Mouse (Mus musculus) heart, embryonic 12.5 days (tissue): ENCODE results near the gene Cacna1c. TPM values are rescaled to one million over a fixed set of nuclear protein-coding genes. Genes with fewer than 3 reads are reported as not detected.

Source experiments
- ATAC-seq: fragments of 200-750 bp; cut with Nextera tagmentation; 2 replicates; pipeline ENCODE4 v1.8.0; 2017; ENCODE audit warnings: moderate TSS enrichment, moderate library complexity; ENCODE audit not compliant: insufficient number of reproducible peaks, low FRiP score
- H3K27ac ChIP-seq: fragments of 300-500 bp; sonication (generic); 2 replicates; pipeline ENCODE4 v1.5.1; 2016; ENCODE audit warnings: mild to moderate bottlenecking, moderate library complexity; ENCODE audit not compliant: poor library complexity, severe bottlenecking
- H3K27me3 ChIP-seq: fragments of 300-500 bp; sonication (generic); replicated peaks from 2 replicates; pipeline ENCODE4 v1.6.1; 2016; ENCODE audit warnings: mild to moderate bottlenecking, moderate library complexity
- H3K36me3 ChIP-seq: fragments of 300-500 bp; sonication (generic); 2 replicates; pipeline ENCODE4 v1.6.1; 2016; ENCODE audit warnings: mild to moderate bottlenecking, moderate library complexity
- H3K4me1 ChIP-seq: fragments of 300-500 bp; sonication (generic); replicated peaks from 2 replicates; pipeline ENCODE4 v1.6.1; 2016; ENCODE audit warnings: mild to moderate bottlenecking
- H3K4me2 ChIP-seq: fragments of 300-500 bp; sonication (generic); 2 replicates; pipeline ENCODE4 v1.6.1; 2016; ENCODE audit warnings: mild to moderate bottlenecking, moderate library complexity
- H3K4me3 ChIP-seq: fragments of 300-500 bp; sonication (generic); 2 replicates; pipeline ENCODE4 v1.5.1; 2016; ENCODE audit warnings: mild to moderate bottlenecking
- H3K9ac ChIP-seq: fragments of 300-500 bp; sonication (generic); 2 replicates; pipeline ENCODE4 v1.6.1; 2016; ENCODE audit warnings: mild to moderate bottlenecking, moderate library complexity
- H3K9me3 ChIP-seq: fragments of 300-500 bp; sonication (generic); replicated peaks from 2 replicates; pipeline ENCODE4 v1.6.1; 2016; ENCODE audit warnings: mild to moderate bottlenecking, moderate library complexity
- WGBS: fragments of 180-500 bp; shearing (Covaris S2); methylation state at CpG from one replicate; pipeline ENCODE4 v1.1.7; 2016; 5-methylcytosine and 5-hydroxymethylcytosine counted together
- polyA plus RNA-seq: library from polyadenylated mRNA; unstranded; fragments of >200 nt; fragmentation: Nextera tagmentation; extraction: Ambion mirVana; gene quantifications from 2 replicates; pipeline ENCODE4 v1.2.1, GENCODE M21; 2016

The Cacna1c gene
- polyA plus RNA-seq, 1 experiment from 2014 or later, result 58.1 TPM

GRCm38 (mm10) chr6:118958529-118958928 is 237.7 kb downstream of the Cacna1c start:
- WGBS, result 91% methylated on average over 9 of the region's 9 CpGs
- H3K9ac ChIP-seq, result no peak overlapping the region
- no peak overlapping the region for H3K4me2 ChIP-seq
- H3K9me3 ChIP-seq, result no peaks in the 10 kb centered on the region
- ATAC-seq, result no peak
- no peaks in the 10 kb centered on the region for H3K36me3 ChIP-seq
- no peak overlapping the region for H3K4me3 ChIP-seq
- no peak overlapping the region for H3K27ac ChIP-seq
- peaks cover 66% of the 10 kb centered on the region for H3K4me1 ChIP-seq
- H3K27me3 ChIP-seq, result no peaks in the 10 kb centered on the region

- Histone ChIP-seq H3K4me3 (no peak overlapping the region), H3K4me2 (no peak overlapping the region), H3K36me3 (no peaks in the 10 kb centered on the region), H3K9me3 (no peaks in the 10 kb centered on the region), H3K27me3 (no peaks in the 10 kb centered on the region), H3K4me1 (peaks cover 65% of the 10 kb centered on the region), H3K9ac (no peak overlapping the region), H3K27ac (no peak overlapping the region)
- WGBS, result 81% methylated on average over 4 of the region's 4 CpGs
- ATAC-seq, result no peak
These were observed 240.0 kb downstream of the Cacna1c start for GRCm38 (mm10) chr6:118956234-118956633.

- H3K27me3 ChIP-seq, result no peaks in the 10 kb centered on the region
- H3K27ac ChIP-seq, result no peak overlapping the region
- no peak for ATAC-seq
- H3K9ac ChIP-seq, result no peak overlapping the region
- no peak overlapping the region for H3K4me2 ChIP-seq
- H3K9me3 ChIP-seq, result no peaks in the 10 kb centered on the region
- H3K36me3 ChIP-seq, result no peaks in the 10 kb centered on the region
- no peak overlapping the region for H3K4me3 ChIP-seq
- H3K4me1 ChIP-seq, result peaks cover 68% of the 10 kb centered on the region
These were observed 240.4 kb downstream of the Cacna1c start for GRCm38 (mm10) chr6:118955777-118956176.

GRCm38 (mm10) chr6:118954988-118955554 is 241.1 kb downstream of the Cacna1c start:
- no peak overlapping the region for H3K9ac ChIP-seq
- ATAC-seq, result no peak
- H3K36me3 ChIP-seq, result no peaks in the 10 kb centered on the region
- no peak overlapping the region for H3K4me3 ChIP-seq
- H3K4me2 ChIP-seq, result no peak overlapping the region
- no peak overlapping the region for H3K27ac ChIP-seq
- H3K4me1 ChIP-seq, result peaks cover 68% of the 10 kb centered on the region
- no peaks in the 10 kb centered on the region for H3K9me3 ChIP-seq
- WGBS, result 82% methylated on average over 7 of the region's 7 CpGs
- no peaks in the 10 kb centered on the region for H3K27me3 ChIP-seq

- Histone ChIP-seq H3K4me1 (peaks cover 72% of the 10 kb centered on the region), H3K4me2 (no peak overlapping the region), H3K9me3 (no peaks in the 10 kb centered on the region), H3K9ac (no peak overlapping the region), H3K4me3 (no peak overlapping the region), H3K27me3 (no peaks in the 10 kb centered on the region), H3K27ac (no peak overlapping the region), H3K36me3 (no peaks in the 10 kb centered on the region)
- WGBS, result 76% methylated on average over 9 of the region's 9 CpGs
- no peak for ATAC-seq
These were observed 243.8 kb downstream of the Cacna1c start for GRCm38 (mm10) chr6:118952377-118952776.

GRCm38 (mm10) chr6:118950190-118950589 is 246.0 kb downstream of the Cacna1c start:
- H3K4me2 ChIP-seq, result no peak overlapping the region
- H3K4me3 ChIP-seq, result no peak overlapping the region
- no peaks in the 10 kb centered on the region for H3K9me3 ChIP-seq
- peaks cover 84% of the 10 kb centered on the region for H3K4me1 ChIP-seq
- WGBS, result 47% methylated on average over 13 of the region's 13 CpGs
- no peaks in the 10 kb centered on the region for H3K36me3 ChIP-seq
- H3K27ac ChIP-seq, result no peak overlapping the region
- no peaks in the 10 kb centered on the region for H3K27me3 ChIP-seq
- H3K9ac ChIP-seq, result no peak overlapping the region
- no peak for ATAC-seq

- H3K9me3 ChIP-seq, result no peaks in the 10 kb centered on the region
- no peak overlapping the region for H3K4me3 ChIP-seq
- no peaks in the 10 kb centered on the region for H3K36me3 ChIP-seq
- H3K27me3 ChIP-seq, result no peaks in the 10 kb centered on the region
- H3K27ac ChIP-seq, result no peak overlapping the region
- ATAC-seq, result no peak
- no peak overlapping the region for H3K4me2 ChIP-seq
- peaks cover 83% of the 10 kb centered on the region for H3K4me1 ChIP-seq
- no peak overlapping the region for H3K9ac ChIP-seq
- 79% methylated on average over 8 of the region's 8 CpGs for WGBS
These were observed 248.9 kb downstream of the Cacna1c start for GRCm38 (mm10) chr6:118947286-118947685.

- ATAC-seq, result no peak
- no peak overlapping the region for H3K9ac ChIP-seq
- no peak overlapping the region for H3K4me3 ChIP-seq
- peaks cover 89% of the 10 kb centered on the region for H3K4me1 ChIP-seq
- no peak overlapping the region for H3K4me2 ChIP-seq
- 72% methylated on average over 6 of the region's 6 CpGs for WGBS
- H3K27ac ChIP-seq, result no peak overlapping the region
- H3K36me3 ChIP-seq, result no peaks in the 10 kb centered on the region
- H3K9me3 ChIP-seq, result no peaks in the 10 kb centered on the region
- H3K27me3 ChIP-seq, result no peaks in the 10 kb centered on the region
These were observed 249.6 kb downstream of the Cacna1c start for GRCm38 (mm10) chr6:118946660-118947059.

GRCm38 (mm10) chr6:118944093-118944492 is 252.1 kb downstream of the Cacna1c start:
- WGBS, result 82% methylated on average over 4 of the region's 4 CpGs
- Histone ChIP-seq H3K27ac (no peak overlapping the region), H3K4me2 (no peak overlapping the region), H3K36me3 (no peaks in the 10 kb centered on the region), H3K9me3 (no peaks in the 10 kb centered on the region), H3K9ac (no peak overlapping the region), H3K27me3 (no peaks in the 10 kb centered on the region), H3K4me1 (peaks cover 88% of the 10 kb centered on the region), H3K4me3 (no peak overlapping the region)
- ATAC-seq, result no peak

GRCm38 (mm10) chr6:118941816-118942215 is 254.4 kb downstream of the Cacna1c start:
- Histone ChIP-seq H3K4me2 (no peak overlapping the region), H3K27me3 (no peaks in the 10 kb centered on the region), H3K4me1 (peaks cover 86% of the 10 kb centered on the region), H3K27ac (no peak overlapping the region; the same call in 1 of the 2 replicates), H3K36me3 (no peaks in the 10 kb centered on the region), H3K4me3 (no peak overlapping the region), H3K9ac (no peak overlapping the region), H3K9me3 (no peaks in the 10 kb centered on the region)
- ATAC-seq, result no peak
- WGBS, result 80% methylated on average over 4 of the region's 4 CpGs

- H3K4me2 ChIP-seq, result no peak overlapping the region
- no peak overlapping the region for H3K4me3 ChIP-seq
- WGBS, result 89% methylated on average over 3 of the region's 3 CpGs
- H3K4me1 ChIP-seq, result peaks cover 86% of the 10 kb centered on the region
- H3K9me3 ChIP-seq, result no peaks in the 10 kb centered on the region
- no peak overlapping the region for H3K9ac ChIP-seq
- H3K27me3 ChIP-seq, result no peaks in the 10 kb centered on the region
- no peak overlapping the region for H3K27ac ChIP-seq
- no peak for ATAC-seq
- no peaks in the 10 kb centered on the region for H3K36me3 ChIP-seq
These were observed 255.2 kb downstream of the Cacna1c start for GRCm38 (mm10) chr6:118941036-118941435.

- H3K4me1 ChIP-seq, result peaks cover 90% of the 10 kb centered on the region
- 85% methylated on average over 8 of the region's 8 CpGs for WGBS
These were observed 256.6 kb downstream of the Cacna1c start for GRCm38 (mm10) chr6:118939626-118940025.

More at GRCm38 (mm10) chr6:118939626-118940025, 256.6 kb downstream of the Cacna1c start:
- H3K9me3 ChIP-seq, result no peaks in the 10 kb centered on the region
- no peak overlapping the region for H3K4me3 ChIP-seq
- no peak overlapping the region for H3K4me2 ChIP-seq
- no peak overlapping the region for H3K9ac ChIP-seq
- no peaks in the 10 kb centered on the region for H3K36me3 ChIP-seq
- no peak for ATAC-seq
- H3K27me3 ChIP-seq, result no peaks in the 10 kb centered on the region
- no peak overlapping the region for H3K27ac ChIP-seq
